Mouse (Mus musculus): Measurements from ENCODE around the gene Vmn2r87. TPM values are rescaled to one million over a fixed set of nuclear protein-coding genes. Genes with fewer than 3 reads are reported as not detected.

The Vmn2r87 gene
- polyA plus RNA-seq (2015; fragmentation: Nextera tagmentation; extraction: Ambion mirVana): not detected in 2 replicates

GRCm38 (mm10) chr10:130497296-130497695 lies at the start of gene Vmn2r87:
Vmn2r87 (minus strand) TSS chr10:130497396.

DNA sequence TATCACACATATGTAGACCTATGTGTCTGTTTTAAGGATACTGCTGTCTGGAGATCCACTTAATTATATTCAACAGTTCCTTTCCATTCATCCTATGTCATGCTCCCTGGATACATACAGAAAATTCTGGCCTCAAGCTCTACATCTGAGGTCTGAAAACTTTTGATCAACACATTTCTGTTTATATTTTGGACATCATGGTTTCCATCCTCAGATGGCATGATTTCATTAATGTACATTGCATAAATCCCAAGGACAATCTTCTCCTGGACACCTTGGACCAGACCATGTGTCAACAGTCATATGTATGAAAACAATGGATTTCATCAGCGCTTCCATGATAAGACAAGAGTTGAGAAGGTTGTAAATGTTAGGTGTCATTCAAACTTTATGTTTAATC lies 41.2 kb downstream of the Vmn2r87 start, which contains the start of gene Vmn2r86:
TSS of gene Vmn2r86 (minus strand) at position 101 of the 400 bp plus-strand sequence.

DNA sequence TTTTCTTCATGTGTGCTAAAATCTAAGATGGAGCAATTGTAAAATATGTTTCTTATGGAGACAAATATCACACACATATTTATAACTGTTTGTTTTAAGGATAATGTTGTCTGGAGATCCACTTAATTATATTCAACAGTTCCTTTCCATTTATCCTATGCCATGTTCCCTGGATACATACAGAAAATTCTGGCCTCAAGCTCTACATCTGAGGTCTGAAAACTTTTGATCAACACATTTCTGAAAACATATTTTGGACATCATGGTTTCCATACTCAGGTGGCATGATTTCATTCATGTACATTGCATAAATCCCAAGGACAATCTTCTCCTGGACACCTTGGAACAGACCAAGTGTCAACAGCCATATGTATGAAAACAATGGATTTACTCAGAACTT lies 67.6 kb downstream of the Vmn2r87 start, which contains the start of gene Vmn2r85:
TSS of gene Vmn2r85 (minus strand) at position 101 of the 400 bp plus-strand sequence.

Other genes with a start within 250 kb of the Vmn2r87 start
- not detected in 2 replicates for gene Neurod4, start 217.2 kb downstream of the Vmn2r87 start, polyA plus RNA-seq (2015; fragmentation: Nextera tagmentation; extraction: Ambion mirVana)
- gene Tespa1, start 174.5 kb downstream of the Vmn2r87 start, polyA plus RNA-seq (2015; fragmentation: Nextera tagmentation; extraction: Ambion mirVana): 0.13 and 0.40 TPM in 2 replicates
- gene Vmn2r84, start 103.1 kb downstream of the Vmn2r87 start, polyA plus RNA-seq (2015; fragmentation: Nextera tagmentation; extraction: Ambion mirVana): not detected in 2 replicates
- not detected in 2 replicates for gene Vmn2r85, start 67.7 kb downstream of the Vmn2r87 start, polyA plus RNA-seq (2015; fragmentation: Nextera tagmentation; extraction: Ambion mirVana)
- gene Vmn2r86, start 41.3 kb downstream of the Vmn2r87 start, polyA plus RNA-seq (2015; fragmentation: Nextera tagmentation; extraction: Ambion mirVana): not detected in 2 replicates

Data from urinary bladder, postnatal 0 days (tissue).